Mouse (Mus musculus): ENCODE results near the gene Lrrc23. TPM values are rescaled to one million over a fixed set of nuclear protein-coding genes. Genes with fewer than 3 reads are reported as not detected.
"Not testable (repeated sequence)": the region's sequence is repeated elsewhere in the genome, so short reads cannot be mapped to it uniquely, and the experiment has no call there.

The Lrrc23 gene
- polyA plus RNA-seq, 1 experiment = 4.9 TPM

GRCm38 (mm10) chr6:124805341-124806321 is 26.1 kb upstream of the Lrrc23 start:
- Histone ChIP-seq H3K4me3 (replicated peaks; ENCODE audit: insufficient read depth, low read depth, low read length) (peak overlapping the region; percentile 49), H3K4me1 (ENCODE audit: control insufficient read depth, insufficient read depth, low read length) (peaks cover 14% of the 10 kb centered on the region), H3K27me3 (ENCODE audit: control insufficient read depth, insufficient read depth, low read length) (no peaks in the 10 kb centered on the region), H3K27ac (ENCODE audit: insufficient read depth, low read length) (peak overlapping the region; percentile 56)
- WGBS = 2% methylated on average over 34 of the region's 34 CpGs
- TF ChIP-seq CTCF (IDR thresholded peaks at IDR 0.05; ENCODE audit: borderline replicate concordance, insufficient read depth, low read depth, low read length) = peak; percentile 40; the same call in 1 of the 2 replicates
- TF ChIP-seq POLR2A (IDR thresholded peaks at IDR 0.05; ENCODE audit: borderline replicate concordance, insufficient read depth, low read length) = peak; percentile 59
- peak; percentile 92 to 94 for DNase-seq

GRCm38 (mm10) chr6:124804341-124804740 is 24.8 kb upstream of the Lrrc23 start:
- peaks cover 7% of the 10 kb centered on the region; the same call in 1 of the 2 replicates for H3K4me1 ChIP-seq (ENCODE audit: control insufficient read depth, insufficient read depth, low read length)
- WGBS = 94% methylated on average over 3 of the region's 3 CpGs
- TF ChIP-seq POLR2A (IDR thresholded peaks at IDR 0.05; ENCODE audit: borderline replicate concordance, insufficient read depth, low read length) (no peak), CTCF (IDR thresholded peaks at IDR 0.05; ENCODE audit: borderline replicate concordance, insufficient read depth, low read depth, low read length) (no peak)

GRCm38 (mm10) chr6:124803691-124804090 is 24.2 kb upstream of the Lrrc23 start:
- not testable (repeated sequence) for H3K4me3 ChIP-seq (replicated peaks; ENCODE audit: insufficient read depth, low read depth, low read length); H3K27ac ChIP-seq (ENCODE audit: insufficient read depth, low read length); DNase-seq; H3K27me3 ChIP-seq (ENCODE audit: control insufficient read depth, insufficient read depth, low read length); H3K4me1 ChIP-seq (ENCODE audit: control insufficient read depth, insufficient read depth, low read length)
- 94% methylated on average over 4 of the region's 4 CpGs for WGBS

More at GRCm38 (mm10) chr6:124804341-124804740, 24.8 kb upstream of the Lrrc23 start:
- Histone ChIP-seq H3K27me3 (ENCODE audit: control insufficient read depth, insufficient read depth, low read length) (no peaks in the 10 kb centered on the region), H3K4me3 (replicated peaks; ENCODE audit: insufficient read depth, low read depth, low read length) (no peak overlapping the region), H3K27ac (ENCODE audit: insufficient read depth, low read length) (no peak overlapping the region)
- DNase-seq = no peak

- DNase-seq = no peak
- Histone ChIP-seq H3K4me3 (replicated peaks; ENCODE audit: insufficient read depth, low read depth, low read length) (no peak overlapping the region), H3K27me3 (ENCODE audit: control insufficient read depth, insufficient read depth, low read length) (no peaks in the 10 kb centered on the region), H3K4me1 (ENCODE audit: control insufficient read depth, insufficient read depth, low read length) (peaks cover 7% of the 10 kb centered on the region; the same call in 1 of the 2 replicates), H3K27ac (ENCODE audit: insufficient read depth, low read length) (no peak overlapping the region)
- TF ChIP-seq POLR2A (IDR thresholded peaks at IDR 0.05; ENCODE audit: borderline replicate concordance, insufficient read depth, low read length) (no peak), CTCF (IDR thresholded peaks at IDR 0.05; ENCODE audit: borderline replicate concordance, insufficient read depth, low read depth, low read length) (no peak)
- 77% methylated on average over 3 of the region's 3 CpGs for WGBS
These were observed 23.5 kb upstream of the Lrrc23 start for GRCm38 (mm10) chr6:124803061-124803460.

GRCm38 (mm10) chr6:124802400-124802799 is 22.9 kb upstream of the Lrrc23 start:
- H3K27ac ChIP-seq (ENCODE audit: insufficient read depth, low read length) = not testable (repeated sequence)
- 37% methylated on average over 6 of the region's 9 CpGs for WGBS

GRCm38 (mm10) chr6:124796200-124796599 is 16.7 kb upstream of the Lrrc23 start:
- Histone ChIP-seq H3K27ac (ENCODE audit: insufficient read depth, low read length) (no peak overlapping the region), H3K4me3 (replicated peaks; ENCODE audit: insufficient read depth, low read depth, low read length) (no peak overlapping the region), H3K27me3 (ENCODE audit: control insufficient read depth, insufficient read depth, low read length) (no peaks in the 10 kb centered on the region), H3K4me1 (ENCODE audit: control insufficient read depth, insufficient read depth, low read length) (no peaks in the 10 kb centered on the region)
- TF ChIP-seq CTCF (IDR thresholded peaks at IDR 0.05; ENCODE audit: borderline replicate concordance, insufficient read depth, low read depth, low read length) (no peak), POLR2A (IDR thresholded peaks at IDR 0.05; ENCODE audit: borderline replicate concordance, insufficient read depth, low read length) (no peak)
- 89% methylated on average over 2 of the region's 2 CpGs for WGBS
- DNase-seq = no peak

More at GRCm38 (mm10) chr6:124802400-124802799, 22.9 kb upstream of the Lrrc23 start:
- H3K4me1 ChIP-seq (ENCODE audit: control insufficient read depth, insufficient read depth, low read length); H3K4me3 ChIP-seq (replicated peaks; ENCODE audit: insufficient read depth, low read depth, low read length); H3K27me3 ChIP-seq (ENCODE audit: control insufficient read depth, insufficient read depth, low read length); DNase-seq: not testable (repeated sequence)

- TF ChIP-seq CTCF (IDR thresholded peaks at IDR 0.05; ENCODE audit: borderline replicate concordance, insufficient read depth, low read depth, low read length) = no peak
- no peak for DNase-seq
- Histone ChIP-seq H3K27me3 (ENCODE audit: control insufficient read depth, insufficient read depth, low read length) (no peaks in the 10 kb centered on the region), H3K4me3 (replicated peaks; ENCODE audit: insufficient read depth, low read depth, low read length) (no peak overlapping the region), H3K4me1 (ENCODE audit: control insufficient read depth, insufficient read depth, low read length) (no peaks in the 10 kb centered on the region), H3K27ac (ENCODE audit: insufficient read depth, low read length) (no peak overlapping the region)
- WGBS = 79% methylated on average over 4 of the region's 4 CpGs
These were observed 16.3 kb upstream of the Lrrc23 start for GRCm38 (mm10) chr6:124795781-124796180.

- Histone ChIP-seq H3K27ac (ENCODE audit: insufficient read depth, low read length) (no peak overlapping the region), H3K27me3 (ENCODE audit: control insufficient read depth, insufficient read depth, low read length) (no peaks in the 10 kb centered on the region), H3K4me1 (ENCODE audit: control insufficient read depth, insufficient read depth, low read length) (peaks cover 7% of the 10 kb centered on the region; the same call in 1 of the 2 replicates), H3K4me3 (replicated peaks; ENCODE audit: insufficient read depth, low read depth, low read length) (no peak overlapping the region)
- TF ChIP-seq CTCF (IDR thresholded peaks at IDR 0.05; ENCODE audit: borderline replicate concordance, insufficient read depth, low read depth, low read length) (no peak), POLR2A (IDR thresholded peaks at IDR 0.05; ENCODE audit: borderline replicate concordance, insufficient read depth, low read length) (no peak)
- WGBS = 91% methylated on average over 3 of the region's 3 CpGs
- DNase-seq = no peak
These were observed 12.4 kb upstream of the Lrrc23 start for GRCm38 (mm10) chr6:124791911-124792310.

Measured in cerebellum, adult 2 months (tissue).